Mouse (Mus musculus) forebrain, embryonic 13.5 days (tissue): ENCODE data around the gene Parp4. TPM values are rescaled to one million over a fixed set of nuclear protein-coding genes. Genes with fewer than 3 reads are reported as not detected.

Experiments used
- ATAC-seq: fragments of 200-750 bp; cut with Nextera tagmentation; 2 replicates; pipeline ENCODE4 v1.8.0; 2017
- H3K27ac ChIP-seq: fragments of 300-500 bp; sonication (generic); 2 replicates; pipeline ENCODE4 v1.5.1; 2015; ENCODE audit warnings: inconsistent platforms, mild to moderate bottlenecking, moderate library complexity
- H3K27me3 ChIP-seq: fragments of 300-500 bp; sonication (generic); 2 replicates; pipeline ENCODE4 v1.6.1; 2015; ENCODE audit warnings: mild to moderate bottlenecking, inconsistent platforms
- H3K36me3 ChIP-seq: fragments of 300-500 bp; sonication (generic); 2 replicates; pipeline ENCODE4 v1.6.1; 2015; ENCODE audit warnings: mild to moderate bottlenecking, inconsistent platforms; ENCODE audit not compliant: poor library complexity, severe bottlenecking
- H3K4me1 ChIP-seq: fragments of 300-500 bp; sonication (generic); 2 replicates; pipeline ENCODE4 v1.6.1; 2015; ENCODE audit warnings: inconsistent platforms
- H3K4me2 ChIP-seq: fragments of 300-500 bp; sonication (generic); 2 replicates; pipeline ENCODE4 v1.6.1; 2015; ENCODE audit warnings: inconsistent platforms, mild to moderate bottlenecking, moderate library complexity
- H3K4me3 ChIP-seq: fragments of 300-500 bp; sonication (generic); 2 replicates; pipeline ENCODE4 v1.5.1; 2015; ENCODE audit warnings: mild to moderate bottlenecking, inconsistent platforms
- H3K9ac ChIP-seq: fragments of 300-500 bp; sonication (generic); 2 replicates; pipeline ENCODE4 v1.6.1; 2015; ENCODE audit warnings: mild to moderate bottlenecking, inconsistent platforms
- H3K9me3 ChIP-seq: fragments of 300-500 bp; sonication (generic); replicated peaks from 2 replicates; pipeline ENCODE4 v1.6.1; 2016; ENCODE audit warnings: inconsistent platforms
- WGBS: fragments of 180-500 bp; shearing (Covaris S2); methylation state at CpG from one replicate; pipeline ENCODE4 v1.1.7; 2015; 5-methylcytosine and 5-hydroxymethylcytosine counted together
- polyA plus RNA-seq: library from polyadenylated mRNA; unstranded; fragments of >200 nt; fragmentation: Nextera tagmentation; extraction: Ambion mirVana; gene quantifications from 2 replicates; pipeline ENCODE4 v1.2.1, GENCODE M21; 2015

Gene Parp4
- polyA plus RNA-seq, 1 experiment from 2014 or later, result 0.85 TPM

DNA sequence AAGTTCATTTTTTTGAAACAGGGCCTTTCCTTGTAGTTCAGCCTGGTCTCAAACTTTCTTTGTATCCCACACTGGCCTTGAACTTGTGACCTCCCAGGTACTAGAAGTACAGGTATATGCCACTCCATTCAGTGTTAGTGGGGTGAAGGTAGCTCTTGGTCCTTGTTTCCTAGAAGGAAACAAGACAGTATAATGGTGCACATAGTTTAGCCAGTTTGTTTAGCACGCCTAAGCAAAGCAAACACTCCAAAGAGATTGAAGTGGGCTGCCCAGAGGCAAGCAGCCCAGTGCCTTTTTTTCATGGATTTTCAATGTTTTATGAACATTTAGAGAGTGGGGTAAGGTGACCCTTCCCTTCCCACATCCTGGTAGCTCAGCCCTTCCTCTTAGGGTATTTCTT, 42.1 kb downstream of the Parp4 start:
- ATAC-seq, result no peak

DNA sequence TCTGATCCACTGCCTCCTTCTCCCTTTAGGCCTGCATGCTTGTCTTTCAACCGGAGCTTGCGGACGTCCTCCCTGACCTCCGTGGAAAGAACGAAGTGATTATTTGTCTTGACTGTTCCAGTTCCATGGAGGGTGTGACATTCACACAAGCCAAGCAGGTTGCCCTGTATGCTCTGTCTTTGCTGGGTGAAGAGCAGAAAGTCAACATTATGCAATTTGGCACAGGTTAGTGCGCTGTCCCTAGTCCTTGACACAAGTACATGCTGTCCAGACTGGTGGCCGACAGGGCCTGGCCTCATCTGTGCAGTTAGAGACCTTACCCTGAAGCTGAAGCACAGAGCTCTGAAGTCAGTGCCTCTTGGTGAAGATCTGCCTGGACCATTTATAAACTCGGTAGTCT, 45.0 kb downstream of the Parp4 start:
- H3K36me3 ChIP-seq, result no peaks in the 10 kb centered on the region
- WGBS, result 91% methylated on average over 8 of the region's 8 CpGs
- ATAC-seq, result no peak
- H3K4me1 ChIP-seq, result no peaks in the 10 kb centered on the region
- no peak overlapping the region for H3K9ac ChIP-seq
- H3K9me3 ChIP-seq, result no peaks in the 10 kb centered on the region
- no peak overlapping the region for H3K4me3 ChIP-seq
- no peak overlapping the region for H3K27ac ChIP-seq
- H3K27me3 ChIP-seq, result no peaks in the 10 kb centered on the region
- no peak overlapping the region for H3K4me2 ChIP-seq

More for the DNA sequence above, 42.1 kb downstream of the Parp4 start:
- 86% methylated on average over 1 of the region's 1 CpGs for WGBS
- Histone ChIP-seq H3K9me3 (no peaks in the 10 kb centered on the region), H3K9ac (no peak overlapping the region), H3K4me1 (no peaks in the 10 kb centered on the region), H3K4me3 (no peak overlapping the region), H3K27ac (no peak overlapping the region), H3K27me3 (no peaks in the 10 kb centered on the region), H3K4me2 (no peak overlapping the region), H3K36me3 (no peaks in the 10 kb centered on the region)

DNA sequence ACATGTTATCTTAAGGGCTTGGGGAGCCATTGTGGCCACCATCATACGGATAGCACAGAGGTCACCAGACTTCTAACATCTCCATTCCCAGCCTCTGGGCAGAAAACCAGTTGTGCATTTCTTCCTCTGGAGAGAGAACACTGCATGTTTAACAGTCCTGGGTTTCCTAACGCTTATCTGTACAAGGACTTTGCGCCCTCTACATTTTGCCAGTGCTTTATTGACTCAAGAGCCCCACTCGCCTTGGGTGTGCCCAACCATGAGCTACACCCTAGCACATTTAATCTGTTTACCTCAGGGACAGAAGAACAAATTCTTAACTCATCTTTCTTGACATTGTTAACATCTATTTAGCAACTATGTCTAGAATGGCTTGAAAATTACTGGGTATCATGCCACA, 50.8 kb downstream of the Parp4 start:
- 95% methylated on average over 4 of the region's 4 CpGs for WGBS
- no peak for ATAC-seq

DNA sequence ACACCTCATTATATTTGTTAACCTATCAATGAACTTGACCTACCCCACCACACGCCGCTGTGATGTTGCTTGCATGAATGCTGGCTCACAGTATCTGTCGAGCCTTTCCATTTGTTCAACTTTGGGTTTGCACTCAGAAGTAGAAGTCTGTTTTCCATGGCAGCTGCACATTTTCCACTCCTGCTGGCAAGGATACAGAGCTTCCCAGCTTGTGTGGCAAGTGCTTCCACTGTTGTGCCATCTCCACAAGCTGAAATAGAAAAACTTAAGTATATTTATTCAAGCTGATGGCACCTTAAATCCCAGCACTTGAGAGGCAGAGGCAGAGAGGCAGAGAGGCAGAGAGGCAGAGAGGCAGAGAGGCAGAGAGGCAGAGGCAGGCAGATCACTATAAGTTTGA, 52.9 kb downstream of the Parp4 start:
- H3K4me3 ChIP-seq, result no peak overlapping the region
- ATAC-seq, result no peak

More for the DNA sequence above, 50.8 kb downstream of the Parp4 start:
- no peaks in the 10 kb centered on the region for H3K36me3 ChIP-seq
- H3K9me3 ChIP-seq, result no peaks in the 10 kb centered on the region
- no peaks in the 10 kb centered on the region for H3K27me3 ChIP-seq
- H3K4me3 ChIP-seq, result no peak overlapping the region
- no peak overlapping the region for H3K27ac ChIP-seq
- no peak overlapping the region for H3K9ac ChIP-seq
- H3K4me1 ChIP-seq, result no peaks in the 10 kb centered on the region
- H3K4me2 ChIP-seq, result no peak overlapping the region

DNA sequence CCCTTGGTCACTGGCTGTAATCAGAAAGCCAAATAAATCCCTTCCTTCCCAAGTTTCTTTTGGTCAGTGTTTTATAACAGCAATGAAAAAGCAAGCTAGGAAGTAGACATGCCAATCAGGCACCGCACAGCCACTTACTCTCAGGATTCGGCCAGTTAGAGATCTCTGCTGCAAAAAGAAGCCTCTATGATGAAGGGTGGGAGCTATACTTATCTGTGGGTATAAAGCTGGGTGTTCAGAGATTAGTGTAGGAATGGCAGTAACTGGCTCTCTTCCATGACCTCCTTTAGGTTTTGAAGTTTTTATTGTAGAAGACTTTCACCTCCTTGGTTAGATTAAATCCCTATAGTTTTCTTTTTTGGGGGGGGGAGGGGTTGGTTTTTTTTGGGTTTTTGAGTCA, 55.7 kb downstream of the Parp4 start:
- no peaks in the 10 kb centered on the region for H3K4me1 ChIP-seq
- no peak overlapping the region for H3K4me3 ChIP-seq
- no peak overlapping the region for H3K4me2 ChIP-seq
- H3K9ac ChIP-seq, result no peak overlapping the region
- 93% methylated on average over 2 of the region's 2 CpGs for WGBS
- no peaks in the 10 kb centered on the region for H3K9me3 ChIP-seq
- ATAC-seq, result no peak
- H3K27ac ChIP-seq, result no peak overlapping the region
- no peaks in the 10 kb centered on the region for H3K27me3 ChIP-seq
- H3K36me3 ChIP-seq, result no peaks in the 10 kb centered on the region

More for the DNA sequence above, 52.9 kb downstream of the Parp4 start:
- Histone ChIP-seq H3K27me3 (no peaks in the 10 kb centered on the region), H3K9me3 (no peaks in the 10 kb centered on the region), H3K9ac (no peak overlapping the region), H3K4me1 (no peaks in the 10 kb centered on the region), H3K36me3 (no peaks in the 10 kb centered on the region), H3K4me2 (no peak overlapping the region), H3K27ac (no peak overlapping the region)
- WGBS, result 90% methylated on average over 3 of the region's 3 CpGs

DNA sequence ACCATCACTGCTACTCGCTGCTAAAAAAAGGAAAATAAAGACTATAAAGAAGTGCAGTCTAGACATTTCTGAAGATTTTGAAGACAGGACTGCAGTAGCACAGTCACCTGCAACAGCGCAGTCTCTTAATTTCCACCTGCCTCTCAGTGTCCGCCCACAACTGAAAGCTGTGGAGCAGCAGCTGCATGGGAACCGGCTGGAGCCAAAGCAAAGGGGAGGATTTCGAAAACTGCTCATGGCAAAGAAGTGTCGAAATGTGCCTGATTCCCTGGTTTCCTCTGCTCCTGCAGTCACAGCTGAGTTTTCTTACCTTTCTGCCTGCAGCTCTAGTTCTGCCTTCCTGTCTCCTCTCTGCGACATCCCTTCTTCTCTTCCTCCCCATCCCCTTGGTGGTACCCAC, 71.8 kb downstream of the Parp4 start:
- WGBS, result 60% methylated on average over 7 of the region's 7 CpGs
- no peak for ATAC-seq
- Histone ChIP-seq H3K4me1 (no peaks in the 10 kb centered on the region), H3K4me3 (no peak overlapping the region), H3K27ac (no peak overlapping the region), H3K4me2 (no peak overlapping the region), H3K9ac (no peak overlapping the region), H3K9me3 (no peaks in the 10 kb centered on the region), H3K27me3 (no peaks in the 10 kb centered on the region), H3K36me3 (no peaks in the 10 kb centered on the region)

DNA sequence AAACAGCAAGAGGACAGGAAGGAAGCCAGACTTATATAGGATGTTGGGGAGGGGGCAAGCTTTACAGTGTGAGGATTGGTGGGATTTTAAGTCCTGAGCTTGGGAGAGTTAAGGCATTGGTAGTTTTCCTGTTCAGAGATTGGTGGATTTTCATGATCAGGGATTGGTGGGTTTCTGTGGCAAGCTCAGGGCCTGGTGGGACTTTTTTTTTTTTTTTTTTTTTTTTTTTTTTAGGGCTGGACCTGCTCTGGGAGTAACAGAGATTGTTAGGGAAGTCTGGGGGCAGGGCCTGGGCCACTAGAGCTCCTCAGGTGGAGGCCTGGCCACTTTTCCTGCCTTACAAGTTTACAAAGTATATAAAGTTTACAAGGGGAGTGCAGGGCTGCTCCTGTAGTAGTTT, 74.0 kb downstream of the Parp4 start:
- no peak overlapping the region for H3K9ac ChIP-seq
- ATAC-seq, result no peak

DNA sequence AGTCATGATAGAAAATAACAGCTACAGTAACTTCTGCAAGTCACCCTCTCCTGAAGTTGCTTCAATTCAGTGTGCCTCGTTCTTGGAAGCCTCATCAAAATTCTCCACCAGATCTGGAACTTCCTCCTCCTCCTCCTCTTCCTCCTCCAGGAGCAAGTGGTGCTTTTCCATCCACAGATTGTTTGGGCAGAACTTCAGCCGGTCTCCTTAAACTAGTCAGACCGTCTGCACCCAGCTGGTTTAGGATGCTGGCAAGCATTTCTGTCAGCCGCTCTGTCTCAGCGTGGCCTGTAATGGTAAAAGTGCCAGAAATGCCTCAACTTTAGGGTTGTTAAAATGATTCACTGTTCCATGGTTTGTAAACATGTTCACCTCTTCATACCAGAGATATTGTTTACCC, 90.2 kb downstream of the Parp4 start:
- 79% methylated on average over 5 of the region's 5 CpGs for WGBS
- ATAC-seq, result no peak
- Histone ChIP-seq H3K9me3 (no peaks in the 10 kb centered on the region), H3K9ac (no peak overlapping the region), H3K4me2 (no peak overlapping the region), H3K27me3 (no peaks in the 10 kb centered on the region), H3K36me3 (no peaks in the 10 kb centered on the region), H3K4me3 (no peak overlapping the region), H3K27ac (no peak overlapping the region), H3K4me1 (peaks cover 20% of the 10 kb centered on the region)

More for the DNA sequence above, 74.0 kb downstream of the Parp4 start:
- Histone ChIP-seq H3K36me3 (no peaks in the 10 kb centered on the region), H3K27me3 (no peaks in the 10 kb centered on the region), H3K4me2 (no peak overlapping the region), H3K4me1 (no peaks in the 10 kb centered on the region), H3K4me3 (no peak overlapping the region), H3K27ac (no peak overlapping the region), H3K9me3 (no peaks in the 10 kb centered on the region)

DNA sequence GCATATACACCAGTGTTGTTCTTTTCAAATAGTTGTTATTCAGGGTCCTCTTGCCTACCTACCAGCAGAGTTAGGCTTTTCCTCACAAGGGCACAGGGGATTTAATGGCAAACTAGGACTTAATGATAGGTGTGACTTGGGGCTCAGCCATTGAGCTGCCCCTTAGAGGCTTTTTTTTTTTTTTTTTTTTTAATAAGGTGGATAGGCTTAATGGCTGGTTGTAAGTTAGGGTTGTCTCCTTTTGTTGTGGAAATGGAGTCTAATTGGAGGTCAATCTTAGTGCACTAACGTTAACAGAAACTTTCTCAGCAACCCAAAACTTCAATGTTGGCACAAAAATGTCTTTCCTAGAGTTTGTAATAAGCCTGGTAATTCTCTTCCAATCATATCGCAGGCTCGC, 91.5 kb downstream of the Parp4 start:
- H3K27me3 ChIP-seq, result no peaks in the 10 kb centered on the region
- H3K4me2 ChIP-seq, result peak overlapping the region; percentile 80
- 79% methylated on average over 3 of the region's 3 CpGs for WGBS
- H3K9me3 ChIP-seq, result no peaks in the 10 kb centered on the region
- ATAC-seq, result no peak
- H3K36me3 ChIP-seq, result no peaks in the 10 kb centered on the region
- no peak overlapping the region for H3K27ac ChIP-seq
- no peak overlapping the region for H3K9ac ChIP-seq
- peaks cover 26% of the 10 kb centered on the region for H3K4me1 ChIP-seq
- peak overlapping the region; percentile 85; the same call in 1 of the 2 replicates for H3K4me3 ChIP-seq

DNA sequence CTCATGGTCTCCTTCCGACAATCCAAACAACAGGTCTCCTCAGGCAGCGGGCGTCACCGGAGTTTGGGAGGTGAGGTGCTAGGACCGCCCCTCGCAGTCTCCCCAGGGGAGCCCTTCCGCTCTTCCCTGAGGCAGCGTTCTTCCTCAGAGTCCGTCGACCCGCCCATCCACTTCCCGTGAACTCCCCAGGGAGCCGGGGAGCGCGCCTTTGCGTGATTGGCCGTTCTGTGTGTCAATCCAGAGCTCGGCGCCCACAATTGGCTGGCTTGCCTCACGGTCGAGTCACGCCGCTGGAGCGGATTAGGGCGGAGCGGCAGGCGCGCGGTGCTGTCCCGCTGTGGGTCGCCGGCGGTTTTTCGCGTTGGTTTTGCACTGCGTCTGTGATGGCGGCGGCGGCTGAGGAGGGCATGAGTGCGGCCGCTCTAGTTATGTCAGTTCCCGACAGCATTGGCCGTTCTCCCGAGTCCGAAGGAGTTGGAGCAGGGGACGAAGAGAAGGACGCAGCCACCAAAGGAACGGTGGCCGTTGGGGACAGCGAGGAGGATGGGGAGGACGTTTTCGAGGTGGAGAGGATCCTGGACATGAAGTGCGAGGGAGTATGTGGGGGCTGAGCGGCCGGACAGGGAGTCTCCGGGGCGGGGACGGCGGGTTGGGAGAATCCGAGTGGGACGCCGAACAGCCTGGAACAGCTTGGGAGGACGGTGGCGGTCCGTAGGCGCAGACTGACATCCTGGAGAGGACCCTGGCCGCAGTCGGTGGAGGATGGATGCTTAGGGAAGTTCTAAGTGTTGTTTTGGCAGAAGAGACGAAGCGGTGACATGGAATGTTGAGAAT, 92.8 kb downstream of the Parp4 start, which contains the start of gene Mphosph8:
Gene Mphosph8 (plus strand): TSS at position 280 of the 834 bp plus-strand sequence.
- Histone ChIP-seq H3K9ac (peak within 1 kb of the TSS; percentile 90), H3K36me3 (peaks cover 7% of the 10 kb centered on the region), H3K27ac (peak within 1 kb of the TSS; percentile 92), H3K4me1 (peaks cover 26% of the 10 kb centered on the region), H3K9me3 (no peaks in the 10 kb centered on the region), H3K4me2 (peak within 1 kb of the TSS; percentile 80), H3K4me3 (peak within 1 kb of the TSS; percentile 85), H3K27me3 (no peaks in the 10 kb centered on the region)
- ATAC-seq, result peak; percentile 100
- under 1% methylated on average over 70 of the region's 70 CpGs for WGBS

DNA sequence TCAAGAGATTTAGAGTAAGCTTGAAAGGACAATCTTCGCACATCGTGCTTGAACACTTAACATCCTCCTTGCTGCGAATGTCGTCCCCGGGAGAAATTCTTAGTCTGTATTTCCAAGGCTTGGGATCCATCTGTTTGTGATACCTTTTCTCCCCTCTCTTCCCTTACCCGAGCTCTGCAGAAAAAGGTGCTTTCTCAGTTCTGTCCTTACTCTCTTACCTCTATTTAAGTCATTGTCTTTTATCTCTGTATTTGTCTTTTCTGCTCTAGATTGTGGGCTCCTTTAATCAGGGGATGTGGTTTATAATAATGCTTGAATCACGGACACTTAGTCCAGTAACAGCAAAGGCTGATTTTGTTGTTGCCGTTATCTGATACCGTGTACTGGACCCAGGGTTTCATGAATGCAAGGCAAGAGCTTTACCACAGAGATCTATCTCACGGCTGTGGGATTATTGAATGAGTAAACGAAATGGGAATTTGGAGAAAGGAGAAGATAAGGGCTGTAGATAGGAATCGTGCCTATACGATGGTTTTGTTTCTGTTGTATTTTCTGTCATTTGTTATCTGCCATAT, 93.7 kb downstream of the Parp4 start:
- WGBS, result 8% methylated on average over 13 of the region's 13 CpGs
- Histone ChIP-seq H3K4me3 (peak overlapping the region; percentile 85), H3K9me3 (no peaks in the 10 kb centered on the region), H3K9ac (peak overlapping the region; percentile 90), H3K27ac (peak overlapping the region; percentile 92; the same call in 1 of the 2 replicates), H3K27me3 (no peaks in the 10 kb centered on the region), H3K4me1 (peaks cover 26% of the 10 kb centered on the region), H3K4me2 (peak overlapping the region; percentile 80), H3K36me3 (peaks cover 13% of the 10 kb centered on the region)
- ATAC-seq, result no peak

DNA sequence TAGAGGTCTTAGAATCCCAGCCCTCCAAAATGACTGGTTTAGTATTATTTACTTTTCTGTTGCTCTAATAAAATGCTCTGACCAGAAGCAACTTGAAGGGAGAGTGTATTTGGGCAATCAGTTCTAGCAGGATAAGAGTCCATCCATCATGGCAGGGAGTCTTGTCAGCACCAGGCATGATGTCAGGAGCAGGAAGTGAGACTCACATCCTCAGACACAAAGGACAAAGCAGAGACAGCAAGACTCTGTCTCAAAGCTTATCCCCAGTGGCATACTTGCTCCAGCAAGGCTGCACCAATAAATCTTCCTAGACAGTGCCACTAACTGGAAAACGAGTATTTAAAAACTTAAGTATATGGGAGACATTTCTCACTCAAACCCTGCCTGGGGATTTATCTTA, 110.0 kb downstream of the Parp4 start:
- Histone ChIP-seq H3K4me3 (no peak overlapping the region), H3K27me3 (no peaks in the 10 kb centered on the region), H3K4me1 (no peaks in the 10 kb centered on the region), H3K36me3 (peaks cover 81% of the 10 kb centered on the region), H3K27ac (no peak overlapping the region), H3K4me2 (no peak overlapping the region), H3K9me3 (no peaks in the 10 kb centered on the region), H3K9ac (no peak overlapping the region)
- 91% methylated on average over 1 of the region's 1 CpGs for WGBS
- no peak for ATAC-seq
